Mouse (Mus musculus): ENCODE results near the gene Dcxr. TPM values are rescaled to one million over a fixed set of nuclear protein-coding genes. Genes with fewer than 3 reads are reported as not detected.
"Not testable (repeated sequence)": the region's sequence is repeated elsewhere in the genome, so short reads cannot be mapped to it uniquely, and the experiment has no call there.

The Dcxr gene
- polyA plus RNA-seq, 1 experiment from 2014 or later = 17.9 TPM

- Histone ChIP-seq H3K4me3 (no peak overlapping the region), H3K27ac (no peak overlapping the region), H3K27me3 (no peaks in the 10 kb centered on the region), H3K36me3 (peaks cover 77% of the 10 kb centered on the region), H3K4me2 (no peak overlapping the region), H3K4me1 (peaks cover 23% of the 10 kb centered on the region), H3K9ac (no peak overlapping the region), H3K9me3 (no peaks in the 10 kb centered on the region)
- 63% methylated on average over 2 of the region's 2 CpGs for WGBS
- ATAC-seq (ENCODE audit: insufficient number of reproducible peaks, insufficient read depth, low FRiP score, low TSS enrichment, low read depth) = no peak
Observed at GRCm38 (mm10) chr11:120684086-120684485, 43.0 kb downstream of the Dcxr start.

- H3K36me3 ChIP-seq = peaks cover 76% of the 10 kb centered on the region
- no peak for ATAC-seq (ENCODE audit: insufficient number of reproducible peaks, insufficient read depth, low FRiP score, low TSS enrichment, low read depth)
- WGBS = 89% methylated on average over 3 of the region's 3 CpGs
- no peaks in the 10 kb centered on the region for H3K27me3 ChIP-seq
- no peak overlapping the region for H3K4me2 ChIP-seq
- no peaks in the 10 kb centered on the region for H3K9me3 ChIP-seq
- no peak overlapping the region for H3K27ac ChIP-seq
- H3K9ac ChIP-seq = no peak overlapping the region
- H3K4me3 ChIP-seq = no peak overlapping the region
- peaks cover 23% of the 10 kb centered on the region for H3K4me1 ChIP-seq
Observed at GRCm38 (mm10) chr11:120683536-120683935, 43.5 kb downstream of the Dcxr start.

GRCm38 (mm10) chr11:120682683-120683082 lies 44.4 kb downstream of the Dcxr start:
- Histone ChIP-seq H3K9me3 (no peaks in the 10 kb centered on the region), H3K4me3 (no peak overlapping the region), H3K36me3 (peaks cover 76% of the 10 kb centered on the region), H3K27ac (no peak overlapping the region), H3K4me1 (peaks cover 23% of the 10 kb centered on the region), H3K9ac (no peak overlapping the region), H3K27me3 (no peaks in the 10 kb centered on the region), H3K4me2 (no peak overlapping the region)
- no peak for ATAC-seq (ENCODE audit: insufficient number of reproducible peaks, insufficient read depth, low FRiP score, low TSS enrichment, low read depth)
- 91% methylated on average over 5 of the region's 5 CpGs for WGBS

- no peak for ATAC-seq (ENCODE audit: insufficient number of reproducible peaks, insufficient read depth, low FRiP score, low TSS enrichment, low read depth)
- Histone ChIP-seq H3K27me3 (no peaks in the 10 kb centered on the region), H3K4me1 (0 out of 2 replicates have a peak, but pooled peaks cover 5% of the 10 kb centered on the region), H3K4me2 (no peak overlapping the region), H3K9ac (no peak overlapping the region), H3K9me3 (no peaks in the 10 kb centered on the region), H3K36me3 (peaks cover 72% of the 10 kb centered on the region), H3K4me3 (no peak overlapping the region), H3K27ac (no peak overlapping the region)
- 79% methylated on average over 3 of the region's 3 CpGs for WGBS
Observed at GRCm38 (mm10) chr11:120679909-120680308, 47.2 kb downstream of the Dcxr start.

GRCm38 (mm10) chr11:120676951-120677350 lies 50.1 kb downstream of the Dcxr start:
- Histone ChIP-seq H3K9ac (no peak overlapping the region), H3K9me3 (no peaks in the 10 kb centered on the region), H3K27ac (no peak overlapping the region), H3K4me1 (peaks cover 13% of the 10 kb centered on the region), H3K36me3 (peaks cover 53% of the 10 kb centered on the region), H3K4me2 (no peak overlapping the region), H3K4me3 (no peak overlapping the region), H3K27me3 (no peaks in the 10 kb centered on the region)
- 90% methylated on average over 4 of the region's 4 CpGs for WGBS
- no peak for ATAC-seq (ENCODE audit: insufficient number of reproducible peaks, insufficient read depth, low FRiP score, low TSS enrichment, low read depth)

GRCm38 (mm10) chr11:120675875-120676274 lies 51.2 kb downstream of the Dcxr start:
- not testable (repeated sequence) for H3K27me3 ChIP-seq; H3K4me2 ChIP-seq; H3K4me3 ChIP-seq; H3K27ac ChIP-seq; H3K9me3 ChIP-seq; H3K9ac ChIP-seq; ATAC-seq (ENCODE audit: insufficient number of reproducible peaks, insufficient read depth, low FRiP score, low TSS enrichment, low read depth)
- Histone ChIP-seq H3K36me3 (peaks cover 47% of the 10 kb centered on the region), H3K4me1 (peaks cover 13% of the 10 kb centered on the region)
- 86% methylated on average over 5 of the region's 5 CpGs for WGBS

Other genes with a start within 250 kb of the Dcxr start
- 134 and 138 TPM in 2 replicates for gene Mrpl12, start 242.7 kb downstream of the Dcxr start, polyA plus RNA-seq (2015; fragmentation: Nextera tagmentation; extraction: Ambion mirVana)
- gene Slc25a10, start 235.4 kb downstream of the Dcxr start, polyA plus RNA-seq (2015; fragmentation: Nextera tagmentation; extraction: Ambion mirVana) = 50.1 and 54.3 TPM in 2 replicates
- 1.3 and 1.7 TPM in 2 replicates for gene Gcgr, start 196.6 kb downstream of the Dcxr start, polyA plus RNA-seq (2015; fragmentation: Nextera tagmentation; extraction: Ambion mirVana)
- gene Mcrip1, start 177.6 kb downstream of the Dcxr start, polyA plus RNA-seq (2015; fragmentation: Nextera tagmentation; extraction: Ambion mirVana) = 219 and 247 TPM in 2 replicates
- gene Ppp1r27, start 176.1 kb downstream of the Dcxr start, polyA plus RNA-seq (2015; fragmentation: Nextera tagmentation; extraction: Ambion mirVana) = not detected in 2 replicates
- gene P4hb, start 154.0 kb downstream of the Dcxr start, polyA plus RNA-seq (2015; fragmentation: Nextera tagmentation; extraction: Ambion mirVana) = 684 and 710 TPM in 2 replicates
- 535 and 580 TPM in 2 replicates for gene Arhgdia, start 145.7 kb downstream of the Dcxr start, polyA plus RNA-seq (2015; fragmentation: Nextera tagmentation; extraction: Ambion mirVana)
- 492 and 529 TPM in 2 replicates for gene Alyref, start 128.9 kb downstream of the Dcxr start, polyA plus RNA-seq (2015; fragmentation: Nextera tagmentation; extraction: Ambion mirVana)
- 219 and 222 TPM in 2 replicates for gene Anapc11, start 128.9 kb downstream of the Dcxr start, polyA plus RNA-seq (2015; fragmentation: Nextera tagmentation; extraction: Ambion mirVana)
- 0.98 and 1.7 TPM in 2 replicates for gene Npb, start 118.8 kb downstream of the Dcxr start, polyA plus RNA-seq (2015; fragmentation: Nextera tagmentation; extraction: Ambion mirVana)
- gene Pcyt2, start 109.3 kb downstream of the Dcxr start, polyA plus RNA-seq (2015; fragmentation: Nextera tagmentation; extraction: Ambion mirVana) = 150 and 152 TPM in 2 replicates
- gene Sirt7, start 102.0 kb downstream of the Dcxr start, polyA plus RNA-seq (2015; fragmentation: Nextera tagmentation; extraction: Ambion mirVana) = 26.6 and 30.0 TPM in 2 replicates
- 22.0 and 30.0 TPM in 2 replicates for gene Mafg, start 93.7 kb downstream of the Dcxr start, polyA plus RNA-seq (2015; fragmentation: Nextera tagmentation; extraction: Ambion mirVana)
- gene Pycr1, start 83.5 kb downstream of the Dcxr start, polyA plus RNA-seq (2015; fragmentation: Nextera tagmentation; extraction: Ambion mirVana) = 27.7 and 34.9 TPM in 2 replicates
- gene Myadml2, start 79.1 kb downstream of the Dcxr start, polyA plus RNA-seq (2015; fragmentation: Nextera tagmentation; extraction: Ambion mirVana) = not detected in 2 replicates
- gene Notum, start 66.1 kb downstream of the Dcxr start, polyA plus RNA-seq (2015; fragmentation: Nextera tagmentation; extraction: Ambion mirVana) = 4.3 and 7.2 TPM in 2 replicates
- gene Aspscr1, start 54.3 kb downstream of the Dcxr start, polyA plus RNA-seq (2015; fragmentation: Nextera tagmentation; extraction: Ambion mirVana) = 109 and 123 TPM in 2 replicates
- gene Cenpx, start 13.5 kb downstream of the Dcxr start, polyA plus RNA-seq (2015; fragmentation: Nextera tagmentation; extraction: Ambion mirVana) = 132 and 154 TPM in 2 replicates
- 71.0 and 77.8 TPM in 2 replicates for gene Lrrc45, start 13.4 kb downstream of the Dcxr start, polyA plus RNA-seq (2015; fragmentation: Nextera tagmentation; extraction: Ambion mirVana)
- gene Rac3, start 5.8 kb downstream of the Dcxr start, polyA plus RNA-seq (2015; fragmentation: Nextera tagmentation; extraction: Ambion mirVana) = 66.0 and 72.6 TPM in 2 replicates
- 27.1 and 32.3 TPM in 2 replicates for gene Cbr2, start 4.8 kb upstream of the Dcxr start, polyA plus RNA-seq (2015; fragmentation: Nextera tagmentation; extraction: Ambion mirVana)
- 4.3 and 9.4 TPM in 2 replicates for gene Hmga1b, start 35.5 kb upstream of the Dcxr start, polyA plus RNA-seq (2015; fragmentation: Nextera tagmentation; extraction: Ambion mirVana)
- 52.2 and 52.4 TPM in 2 replicates for gene Rfng, start 56.9 kb upstream of the Dcxr start, polyA plus RNA-seq (2015; fragmentation: Nextera tagmentation; extraction: Ambion mirVana)
- gene Gps1, start 57.0 kb upstream of the Dcxr start, polyA plus RNA-seq (2015; fragmentation: Nextera tagmentation; extraction: Ambion mirVana) = 223 and 233 TPM in 2 replicates
- 53.7 and 61.0 TPM in 2 replicates for gene Dus1l, start 69.1 kb upstream of the Dcxr start, polyA plus RNA-seq (2015; fragmentation: Nextera tagmentation; extraction: Ambion mirVana)
- gene Fasn, start 97.3 kb upstream of the Dcxr start, polyA plus RNA-seq (2015; fragmentation: Nextera tagmentation; extraction: Ambion mirVana) = 49.3 and 52.2 TPM in 2 replicates
- 6.1 and 6.8 TPM in 2 replicates for gene Ccdc57, start 205.6 kb upstream of the Dcxr start, polyA plus RNA-seq (2015; fragmentation: Nextera tagmentation; extraction: Ambion mirVana)
- 56.4 and 63.4 TPM in 2 replicates for gene Slc16a3, start 221.2 kb upstream of the Dcxr start, polyA plus RNA-seq (2015; fragmentation: Nextera tagmentation; extraction: Ambion mirVana)

All from embryonic facial prominence, embryonic 13.5 days (tissue).